Mouse (Mus musculus) liver, adult (tissue): ENCODE results near the gene Pidd1.

Experiments
- GATA4 ChIP-seq: IDR thresholded peaks from 2 replicates; pipeline ENCODE4 v1.6.1; 2014; ENCODE audit warnings: mild to moderate bottlenecking, low read length; ENCODE audit not compliant: insufficient replicate concordance

Gene Pidd1

DNA sequence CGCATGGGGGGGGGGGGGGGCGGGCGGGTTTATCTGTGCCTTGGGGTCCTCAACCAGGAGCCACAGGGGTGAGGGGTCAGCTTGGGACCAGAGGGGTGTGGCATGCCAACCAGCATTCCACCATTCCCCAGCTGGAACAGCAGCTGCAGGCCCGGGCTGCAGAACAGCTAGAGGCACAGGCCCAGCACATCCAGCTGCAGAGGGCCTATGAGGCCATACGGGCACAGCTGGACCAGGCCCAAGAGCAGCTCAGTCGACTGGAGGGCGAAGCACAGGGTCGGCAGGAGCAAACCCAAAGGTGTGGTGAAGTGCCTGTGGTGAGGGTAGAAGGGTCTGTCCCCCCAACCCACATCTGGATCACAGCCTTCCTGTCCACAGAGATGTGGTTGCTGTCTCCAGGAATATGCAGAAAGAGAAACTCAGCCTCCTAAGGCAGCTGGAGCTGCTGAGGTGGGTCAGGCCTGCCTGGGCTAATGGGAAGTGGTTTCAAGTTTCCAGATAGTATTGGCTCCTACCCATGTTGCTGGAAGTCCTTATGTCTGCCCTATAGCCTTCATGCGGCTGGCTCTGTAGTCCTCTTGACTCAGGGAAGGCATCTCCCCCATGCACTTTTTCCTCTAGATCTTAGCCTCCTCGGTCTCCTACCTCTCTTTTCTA is 21.7 kb upstream of the Pidd1 start:
- TF ChIP-seq GATA4: no peak

DNA sequence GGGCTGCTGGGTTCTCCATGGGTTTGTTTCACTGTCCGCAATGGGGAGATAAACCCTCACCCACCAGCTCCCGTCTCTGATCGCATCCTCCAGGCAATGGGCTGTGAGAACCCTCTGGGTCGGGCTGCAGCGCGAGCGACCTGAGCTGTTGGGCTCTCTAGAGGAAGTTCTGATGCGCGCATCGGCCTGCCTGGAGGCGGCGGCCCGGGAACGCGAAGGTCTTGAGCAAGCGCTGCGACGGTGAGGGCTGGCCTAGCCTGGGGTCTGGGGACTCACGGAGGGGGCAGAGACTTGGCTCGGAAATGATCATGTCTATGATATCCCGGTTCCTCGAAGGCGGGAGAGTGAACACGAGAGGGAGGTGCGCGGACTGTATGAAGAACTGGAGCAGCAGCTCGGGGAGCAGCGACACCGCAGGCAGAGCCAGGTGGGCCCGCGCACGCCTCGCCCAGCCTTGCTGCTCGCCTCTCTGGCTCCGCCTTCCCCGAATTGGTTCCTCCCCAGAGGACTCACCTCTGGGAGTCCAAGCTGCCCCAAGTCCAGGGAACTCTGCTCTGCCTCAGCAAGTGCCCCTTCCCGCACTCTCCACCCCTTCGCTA is 20.9 kb upstream of the Pidd1 start:
- TF ChIP-seq GATA4: no peak

DNA sequence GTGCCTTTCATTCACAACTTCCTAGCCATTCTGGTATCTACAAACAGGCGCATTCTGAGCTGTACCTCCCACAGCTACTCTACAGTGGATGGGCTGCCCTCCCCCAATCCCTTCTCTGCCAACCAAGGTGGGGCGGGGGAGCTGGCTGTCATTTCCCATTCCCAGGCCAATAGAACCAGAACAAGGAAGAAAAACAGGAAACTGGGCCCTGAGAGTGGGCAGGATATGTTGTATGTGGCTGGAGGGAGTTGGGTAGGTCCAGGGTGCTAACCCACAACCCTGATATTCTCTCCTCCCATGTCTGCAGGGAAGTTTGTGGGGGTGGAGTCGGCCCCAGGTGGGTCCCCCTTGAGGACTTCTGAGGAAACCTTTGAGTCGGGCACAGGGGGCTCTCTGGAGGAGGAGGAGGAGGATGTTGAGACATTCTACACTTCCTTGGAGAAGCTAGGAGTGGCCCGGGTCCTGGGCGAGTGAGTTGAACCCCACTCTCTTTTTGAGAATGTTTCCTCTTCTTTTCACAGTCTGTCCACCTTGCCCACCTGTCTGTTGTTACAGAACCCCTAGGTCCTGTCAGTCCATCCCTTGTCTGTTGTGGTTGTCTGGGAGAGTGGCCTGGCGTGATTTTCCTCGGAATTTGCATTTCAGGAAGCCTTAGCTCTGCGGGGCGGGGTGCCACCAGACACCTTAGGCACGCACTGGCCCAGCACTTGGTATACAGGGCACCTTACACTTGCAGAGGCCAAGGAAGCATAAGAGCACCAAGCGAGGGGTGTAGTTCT is 20.2 kb upstream of the Pidd1 start:
- no peak for TF ChIP-seq GATA4

DNA sequence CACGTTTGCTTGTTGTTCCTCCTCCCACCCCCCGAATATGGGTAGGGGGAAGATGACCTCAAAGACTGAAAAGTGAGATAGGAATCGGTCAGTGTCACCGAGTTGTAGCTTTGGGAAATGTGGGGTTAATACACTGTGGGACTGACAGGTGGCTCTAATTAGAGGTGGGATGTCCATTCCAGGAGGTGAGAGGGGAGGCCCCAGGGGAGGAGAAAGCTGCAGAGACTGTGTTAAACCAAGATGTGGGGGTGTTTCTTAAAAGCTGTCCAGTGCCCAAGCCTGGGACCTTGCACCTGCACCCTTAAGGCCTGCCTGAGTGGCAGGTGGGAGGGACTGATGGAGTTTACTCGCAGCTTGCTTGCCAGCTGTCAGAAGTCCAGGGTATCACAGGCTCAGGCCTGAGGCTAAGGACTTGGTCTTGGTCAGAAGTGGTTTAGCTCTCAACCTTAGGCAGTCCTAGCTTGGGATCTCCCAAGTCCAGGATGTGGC is 18.6 kb upstream of the Pidd1 start:
- TF ChIP-seq GATA4: no peak

DNA sequence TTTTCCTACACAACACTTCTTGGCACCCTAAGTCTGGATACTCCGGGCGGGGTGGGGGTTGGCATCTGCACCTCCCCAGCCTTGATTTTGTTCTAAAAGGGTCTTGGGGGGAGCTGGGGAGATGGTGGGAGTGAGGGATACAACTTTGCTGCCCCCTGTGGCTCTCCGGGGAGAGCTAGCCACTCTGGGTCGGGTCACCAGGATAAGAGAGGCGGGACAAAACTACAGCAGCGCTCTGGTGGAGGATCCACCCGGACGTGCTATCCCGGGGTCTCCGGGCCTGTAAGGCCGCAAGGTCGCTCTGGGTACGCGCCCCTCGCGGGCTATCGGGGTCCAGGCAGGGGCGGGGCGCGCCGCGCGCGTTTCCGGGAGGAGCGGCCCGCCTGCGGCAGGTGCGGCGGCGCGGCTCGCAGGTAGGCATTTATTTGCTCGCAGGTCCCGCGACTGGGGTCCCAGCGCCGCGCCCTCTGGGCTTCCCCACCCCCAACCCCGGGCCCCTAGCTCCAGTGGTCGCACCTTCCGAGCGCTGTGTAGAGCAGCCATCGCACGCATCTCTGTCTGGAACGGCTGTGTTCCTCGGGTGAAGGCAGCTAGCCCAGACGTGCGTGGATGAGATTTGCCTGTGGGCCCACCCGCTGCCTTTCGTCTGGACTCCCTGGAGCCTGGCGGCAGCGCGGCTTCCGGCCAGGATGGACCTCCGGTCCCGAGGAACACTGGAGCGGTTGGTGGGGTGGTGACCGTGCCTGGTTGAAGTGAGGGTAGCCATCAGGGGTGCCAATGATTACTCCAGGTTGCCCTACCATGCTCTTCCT is 17.9 kb upstream of the Pidd1 start:
- no peak for TF ChIP-seq GATA4

DNA sequence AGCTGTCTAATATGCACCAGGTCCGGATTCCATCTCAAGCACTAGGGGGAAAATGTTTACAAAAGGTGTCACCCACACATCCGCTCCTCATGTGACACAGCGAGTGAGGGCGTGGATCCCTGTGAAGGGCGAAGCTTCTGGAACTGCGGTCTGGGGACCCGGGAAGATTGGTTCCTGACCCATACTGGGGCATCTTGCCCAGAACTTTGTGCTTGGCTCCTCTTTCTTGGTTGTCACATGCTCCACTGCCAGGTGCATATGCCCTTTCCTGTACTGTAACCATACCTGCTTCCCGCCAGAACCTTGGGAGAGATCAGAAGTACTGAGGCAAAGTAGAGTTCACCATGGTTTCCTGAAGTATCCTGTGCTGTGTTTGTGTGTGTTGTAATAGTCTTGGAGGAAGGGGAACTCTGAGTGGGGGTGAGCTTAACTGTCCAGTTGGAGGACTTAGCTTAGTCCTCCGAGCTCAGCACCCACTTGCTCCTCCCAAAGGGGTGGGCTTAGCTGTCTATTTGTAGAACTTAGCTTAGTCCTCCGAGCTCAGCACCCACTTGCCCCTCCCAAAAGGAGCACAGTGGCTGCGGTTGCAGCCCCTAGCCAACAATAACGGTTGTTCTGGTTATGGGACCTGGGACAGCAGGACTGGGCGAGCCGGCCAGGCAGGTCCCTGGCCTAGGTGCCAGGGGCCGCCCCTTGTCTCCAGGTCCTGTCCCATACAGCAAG is 16.7 kb upstream of the Pidd1 start, which contains the start of gene Cracr2b:
TSS of gene Cracr2b (plus strand) at position 704 of the 723 bp plus-strand sequence.
- no peak for TF ChIP-seq GATA4

DNA sequence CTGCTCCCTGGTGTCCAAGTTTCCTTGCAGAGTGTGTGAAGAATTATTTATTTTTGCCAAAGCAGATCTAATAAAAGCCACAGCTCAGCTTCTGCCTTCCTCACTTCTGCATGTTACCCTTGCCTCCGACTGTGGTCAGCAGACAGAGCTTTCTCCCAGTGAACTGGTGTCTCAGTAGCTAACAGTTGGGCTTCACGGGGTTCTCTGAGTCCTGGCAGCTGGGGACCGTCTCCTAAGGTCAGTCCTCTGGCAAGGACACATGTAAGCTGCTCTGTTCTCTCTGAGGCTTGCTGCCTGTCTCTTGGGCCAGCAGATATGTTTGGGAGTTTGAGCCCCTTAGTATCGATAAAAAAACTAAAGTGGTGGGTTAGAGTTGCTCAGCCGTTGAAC is 16.2 kb upstream of the Pidd1 start:
- no peak for TF ChIP-seq GATA4

DNA sequence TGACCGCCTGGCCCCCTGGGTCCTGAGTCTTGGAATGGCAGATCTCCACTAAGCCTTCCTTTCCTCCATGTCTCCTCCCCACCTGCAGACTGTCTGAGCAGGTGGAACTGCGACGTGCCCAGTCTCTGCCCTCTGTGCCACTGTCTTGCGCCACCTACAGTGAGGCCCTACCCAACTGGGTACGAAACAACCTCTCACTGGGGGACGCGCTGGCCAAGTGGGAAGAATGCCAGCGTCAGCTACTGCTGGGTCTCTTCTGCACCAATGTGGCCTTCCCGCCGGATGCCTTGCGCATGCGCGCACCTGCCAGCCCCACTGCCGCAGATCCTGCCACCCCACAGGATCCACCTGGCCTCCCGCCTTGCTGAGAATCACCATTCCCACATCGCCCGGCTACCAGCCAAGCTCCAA is 15.5 kb upstream of the Pidd1 start:
- no peak for TF ChIP-seq GATA4

DNA sequence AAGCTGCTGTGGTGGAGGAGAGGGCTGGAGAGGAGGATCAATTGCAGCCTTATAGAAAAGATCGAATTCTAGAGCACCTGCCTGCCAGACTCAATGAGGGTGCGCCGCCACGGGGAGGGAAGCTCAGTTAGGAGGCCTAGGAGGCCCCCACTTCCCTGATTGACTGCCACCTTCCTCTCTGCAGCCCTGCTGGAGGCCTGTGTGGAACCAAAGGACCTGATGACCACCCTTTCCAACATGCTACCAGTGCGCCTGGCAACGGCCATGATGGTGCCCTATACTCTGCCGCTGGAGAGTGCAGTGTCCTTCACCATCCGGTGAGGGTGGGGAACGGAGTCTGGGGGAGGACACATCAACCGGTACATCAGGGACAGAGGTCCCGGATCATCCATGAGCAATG is 14.8 kb upstream of the Pidd1 start:
- TF ChIP-seq GATA4: no peak

DNA sequence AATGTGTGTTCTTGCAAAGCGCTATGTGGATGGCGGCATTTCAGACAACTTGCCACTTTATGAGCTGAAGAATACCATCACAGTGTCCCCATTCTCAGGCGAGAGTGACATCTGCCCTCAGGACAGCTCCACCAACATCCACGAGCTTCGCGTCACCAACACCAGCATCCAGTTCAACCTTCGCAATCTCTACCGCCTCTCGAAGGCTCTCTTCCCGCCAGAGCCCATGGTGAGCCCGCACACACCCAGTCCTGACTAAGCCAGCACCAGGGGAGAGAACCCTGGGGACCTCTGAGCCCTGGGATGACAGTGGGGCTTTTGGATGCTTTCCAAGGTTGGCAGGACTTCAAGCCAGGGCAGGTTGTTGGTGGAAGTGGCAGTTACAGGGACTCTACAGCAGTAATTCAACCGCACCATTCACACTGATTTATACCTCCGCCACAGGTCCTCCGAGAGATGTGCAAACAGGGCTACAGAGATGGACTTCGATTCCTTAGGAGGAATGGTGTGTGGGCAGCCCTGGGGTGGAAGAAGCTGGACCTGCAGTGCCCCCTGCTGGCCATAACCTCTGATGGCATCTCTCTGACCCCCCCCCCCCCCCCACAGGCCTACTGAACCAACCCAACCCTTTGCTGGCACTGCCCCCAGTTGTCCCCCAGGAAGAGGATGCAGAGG is 14.3 kb upstream of the Pidd1 start:
- TF ChIP-seq GATA4: no peak

DNA sequence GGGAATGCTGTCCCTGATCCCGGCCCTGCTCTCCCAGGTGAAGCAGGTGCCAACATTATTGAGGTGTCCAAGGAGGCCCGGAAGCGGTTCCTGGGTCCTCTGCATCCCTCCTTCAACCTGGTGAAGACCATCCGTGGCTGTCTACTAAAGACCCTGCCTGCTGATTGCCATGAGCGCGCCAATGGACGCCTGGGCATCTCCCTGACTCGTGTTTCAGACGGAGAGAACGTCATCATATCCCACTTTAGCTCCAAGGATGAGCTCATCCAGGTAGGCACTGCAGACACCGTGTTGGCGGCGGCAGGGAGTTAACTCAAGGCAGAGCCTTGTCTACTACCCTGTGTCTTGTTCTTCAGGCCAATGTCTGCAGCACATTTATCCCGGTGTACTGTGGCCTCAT is 13.4 kb upstream of the Pidd1 start:
- no peak for TF ChIP-seq GATA4

DNA sequence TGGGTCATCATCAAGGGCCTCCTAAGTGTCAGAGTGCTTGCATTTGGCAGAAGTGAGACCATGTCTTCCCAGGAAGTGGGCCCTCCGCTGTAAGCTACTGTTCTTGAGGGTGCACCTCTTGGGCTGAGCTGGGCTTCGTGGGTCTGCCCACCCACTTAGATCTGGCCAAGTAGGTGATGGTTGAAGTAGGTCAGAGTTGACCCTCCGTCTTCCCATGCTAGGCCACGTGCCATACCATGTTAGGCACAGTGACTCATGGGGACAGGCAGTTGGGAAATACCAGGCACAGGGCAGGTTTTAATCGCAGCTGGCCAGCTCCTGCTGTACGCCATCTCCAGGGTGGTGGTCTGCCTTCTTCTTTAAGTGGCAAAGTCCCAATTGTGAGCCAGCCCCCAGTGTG is 12.9 kb upstream of the Pidd1 start:
- TF ChIP-seq GATA4: no peak

DNA sequence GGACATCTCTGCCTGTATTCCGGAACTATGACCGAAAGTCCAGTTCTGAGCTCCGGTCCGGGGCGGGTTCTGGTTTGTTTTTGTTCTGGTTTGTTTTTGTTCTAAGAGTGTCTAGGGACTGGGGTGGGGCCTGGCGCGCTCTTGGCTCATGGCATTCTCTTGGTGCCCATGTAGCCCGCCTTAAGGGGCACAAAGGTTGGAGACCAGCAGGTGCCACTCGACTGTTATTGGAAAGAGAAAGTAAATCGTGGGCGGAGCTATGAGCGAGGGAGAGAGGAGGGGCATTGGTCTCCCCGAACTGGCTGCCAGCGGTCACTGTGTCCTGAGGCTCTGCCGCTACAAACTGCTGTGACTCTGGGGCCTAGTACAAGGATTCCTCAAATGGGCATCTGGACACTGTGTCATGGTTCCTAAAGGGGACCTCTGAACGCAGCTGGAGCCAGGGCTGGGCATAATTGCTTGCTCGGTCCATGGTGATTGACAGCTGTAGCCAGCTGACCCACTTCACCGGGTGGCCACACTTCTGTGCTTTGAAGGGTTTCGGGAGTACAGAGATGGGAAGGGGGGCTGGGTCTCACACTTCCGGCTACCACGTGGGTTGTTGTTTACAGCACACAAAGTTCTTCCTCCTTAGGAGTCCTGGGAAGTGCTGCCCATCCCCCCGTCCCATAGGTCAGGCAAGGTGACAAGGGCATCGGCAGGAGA is 11.9 kb upstream of the Pidd1 start:
- TF ChIP-seq GATA4: peak; percentile 57; the same call in 1 of the 2 replicates
